Mouse (Mus musculus): ENCODE results near the gene P2ry2.

DNA sequence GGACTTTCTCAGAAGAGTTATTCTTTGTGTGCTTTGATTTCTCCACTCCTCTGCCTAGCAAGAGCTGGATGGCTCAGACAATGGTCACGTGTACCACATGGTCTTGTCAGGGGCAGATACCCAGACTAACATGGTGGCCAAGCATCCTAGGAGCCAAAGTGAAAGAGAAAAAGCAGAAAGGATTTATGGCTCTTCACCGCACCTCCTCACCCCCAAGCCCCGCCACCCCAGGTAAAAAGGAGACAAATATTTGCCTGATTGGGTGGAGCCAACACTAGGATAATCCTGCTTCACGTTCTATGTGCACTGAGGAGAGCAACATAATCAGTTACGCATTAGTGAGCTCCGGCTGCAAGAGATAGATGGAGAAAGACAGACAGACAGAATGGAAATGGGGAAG is 44.3 kb downstream of the P2ry2 start:
- TF ChIP-seq CTCF (IDR thresholded peaks at IDR 0.05; ENCODE audit: extremely low read depth, insufficient read depth, low read length), result no peak
- no peak for TF ChIP-seq POLR2A (IDR thresholded peaks at IDR 0.05; ENCODE audit: extremely low read depth, insufficient read depth, low read length)
